Mouse (Mus musculus): Measurements from ENCODE around the gene Tfeb. TPM values are rescaled to one million over a fixed set of nuclear protein-coding genes. Genes with fewer than 3 reads are reported as not detected.

Gene Tfeb
- polyA plus RNA-seq, 1 experiment from 2014 or later: 9.6 TPM

- Histone ChIP-seq H3K27ac (ENCODE audit: low read depth, low read length) (no peak overlapping the region), H3K9me3 (ENCODE audit: control insufficient read depth, low read length) (no peaks in the 10 kb centered on the region; the same call in 1 of the 2 replicates), H3K4me3 (ENCODE audit: low read depth, low read length) (no peak overlapping the region), H3K27me3 (replicated peaks; ENCODE audit: control insufficient read depth, insufficient read depth, low read length) (no peaks in the 10 kb centered on the region), H3K36me3 (ENCODE audit: control insufficient read depth, insufficient read depth, low read length) (no peaks in the 10 kb centered on the region), H3K4me2 (no peak overlapping the region), H3K9ac (ENCODE audit: low read depth, low read length) (no peak overlapping the region), H3K4me1 (replicated peaks; ENCODE audit: control insufficient read depth, insufficient read depth, low read length) (peaks cover 28% of the 10 kb centered on the region)
- 52% methylated on average over 6 of the region's 6 CpGs for WGBS
- ATAC-seq (replicated peaks; ENCODE audit: low FRiP score) (no peak), DNase-seq (ENCODE audit: low spot score) (no peak)
These were observed 19.5 kb downstream of the Tfeb start for GRCm38 (mm10) chr17:47756366-47756765.

- peaks cover 30% of the 10 kb centered on the region for H3K4me1 ChIP-seq (replicated peaks; ENCODE audit: control insufficient read depth, insufficient read depth, low read length)
- no peaks in the 10 kb centered on the region for H3K27me3 ChIP-seq (replicated peaks; ENCODE audit: control insufficient read depth, insufficient read depth, low read length)
- DNase-seq (ENCODE audit: low spot score) (no peak), ATAC-seq (replicated peaks; ENCODE audit: low FRiP score) (no peak)
- no peak overlapping the region for H3K9ac ChIP-seq (ENCODE audit: low read depth, low read length)
- no peak overlapping the region for H3K4me3 ChIP-seq (ENCODE audit: low read depth, low read length)
- no peak overlapping the region for H3K27ac ChIP-seq (ENCODE audit: low read depth, low read length)
- no peaks in the 10 kb centered on the region for H3K9me3 ChIP-seq (ENCODE audit: control insufficient read depth, low read length)
- no peak overlapping the region for H3K4me2 ChIP-seq
- WGBS: 79% methylated on average over 7 of the region's 7 CpGs
- H3K36me3 ChIP-seq (ENCODE audit: control insufficient read depth, insufficient read depth, low read length): no peaks in the 10 kb centered on the region
These were observed 20.3 kb downstream of the Tfeb start for GRCm38 (mm10) chr17:47757056-47757610.

DNA sequence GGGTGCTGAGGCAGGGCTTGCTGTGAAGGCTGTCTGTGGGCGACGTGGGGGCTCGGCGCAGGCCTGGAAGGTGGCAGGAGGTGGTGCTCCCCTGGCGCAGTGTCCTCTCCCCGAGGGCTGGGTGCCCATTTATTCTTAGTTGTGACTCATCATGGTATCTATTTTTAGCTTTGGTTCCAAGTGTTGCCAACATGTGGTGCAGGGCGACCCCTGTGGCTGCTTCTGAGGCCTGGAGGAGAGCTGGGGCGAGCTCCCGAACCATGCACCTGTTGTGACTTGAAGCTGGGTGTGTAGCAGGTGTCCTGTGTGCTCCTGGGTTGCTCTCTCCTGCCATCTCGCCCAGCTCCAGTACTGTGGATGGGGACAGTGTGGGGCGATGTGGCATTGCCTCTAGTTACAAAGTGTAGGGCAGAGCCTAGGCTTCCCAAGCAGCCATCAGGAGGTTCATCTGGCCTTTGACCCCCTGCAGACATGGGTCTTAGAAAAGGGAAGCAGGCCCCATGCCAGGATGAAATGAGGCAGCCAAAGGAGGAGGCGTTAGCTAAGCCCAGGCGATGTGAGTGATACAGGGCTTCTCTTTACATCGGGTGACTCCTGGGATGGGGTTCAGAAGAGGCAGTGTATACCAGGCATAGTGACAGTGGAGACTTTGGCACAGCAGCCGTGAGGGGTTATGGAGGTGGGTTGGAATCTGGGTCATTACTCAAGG lies 23.0 kb downstream of the Tfeb start:
- no peak for ATAC-seq (replicated peaks; ENCODE audit: low FRiP score)
- no peak for DNase-seq (ENCODE audit: low spot score)
- H3K9me3 ChIP-seq (ENCODE audit: control insufficient read depth, low read length): no peaks in the 10 kb centered on the region
- H3K36me3 ChIP-seq (ENCODE audit: control insufficient read depth, insufficient read depth, low read length): no peaks in the 10 kb centered on the region
- H3K4me3 ChIP-seq (ENCODE audit: low read depth, low read length): no peak overlapping the region
- H3K27ac ChIP-seq (ENCODE audit: low read depth, low read length): no peak overlapping the region
- H3K4me2 ChIP-seq: no peak overlapping the region
- WGBS: 71% methylated on average over 15 of the region's 15 CpGs
- no peak overlapping the region for H3K9ac ChIP-seq (ENCODE audit: low read depth, low read length)
- peaks cover 14% of the 10 kb centered on the region for H3K4me1 ChIP-seq (replicated peaks; ENCODE audit: control insufficient read depth, insufficient read depth, low read length)
- H3K27me3 ChIP-seq (replicated peaks; ENCODE audit: control insufficient read depth, insufficient read depth, low read length): no peaks in the 10 kb centered on the region

- Histone ChIP-seq H3K4me1 (replicated peaks; ENCODE audit: control insufficient read depth, insufficient read depth, low read length) (peaks cover 15% of the 10 kb centered on the region), H3K27ac (ENCODE audit: low read depth, low read length) (no peak overlapping the region)
These were observed 25.2 kb downstream of the Tfeb start for GRCm38 (mm10) chr17:47762028-47762427.

DNA sequence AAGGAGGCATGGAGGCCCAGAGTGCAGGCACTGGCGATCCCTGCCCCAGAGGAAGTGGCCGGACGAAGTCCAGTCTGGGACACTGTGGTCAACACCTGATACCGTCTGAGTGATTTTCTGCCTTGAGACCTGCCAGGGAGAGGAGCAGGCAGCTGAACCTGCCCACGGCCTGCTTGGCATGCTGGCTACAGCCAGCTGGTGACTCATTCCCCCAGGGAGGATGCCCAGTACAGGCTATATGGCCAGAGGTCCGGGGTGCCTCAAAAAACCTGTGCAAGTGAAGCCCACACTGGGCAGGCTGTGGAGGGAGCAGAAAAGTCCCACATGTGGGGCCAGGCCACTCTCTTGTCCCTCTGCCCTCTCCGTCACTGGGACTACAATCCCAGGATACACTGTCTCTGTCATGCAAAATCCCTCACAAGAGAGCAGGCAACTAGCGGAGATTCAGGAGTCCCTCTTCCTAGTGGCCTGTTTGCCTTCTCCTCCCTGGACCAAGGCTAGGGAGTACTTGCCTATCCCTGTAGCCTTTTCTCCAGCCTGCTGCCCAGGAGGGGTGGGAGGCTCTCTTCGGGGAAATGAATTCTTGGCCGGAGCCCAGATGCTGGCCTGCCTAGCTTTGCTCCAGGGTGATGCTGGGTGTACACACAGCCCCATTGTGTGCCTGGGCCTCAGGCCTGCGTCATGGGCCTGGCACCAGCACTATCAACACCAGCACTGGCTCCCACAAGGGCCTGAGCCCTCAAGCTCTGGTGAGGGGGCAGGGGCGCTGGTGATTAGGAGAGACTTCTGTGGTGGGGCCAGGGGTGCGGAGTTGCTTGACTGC lies 25.9 kb downstream of the Tfeb start:
- DNase-seq (ENCODE audit: low spot score): no peak
- peaks cover 20% of the 10 kb centered on the region for H3K4me1 ChIP-seq (replicated peaks; ENCODE audit: control insufficient read depth, insufficient read depth, low read length)

More at GRCm38 (mm10) chr17:47762028-47762427, 25.2 kb downstream of the Tfeb start:
- no peak for ATAC-seq (replicated peaks; ENCODE audit: low FRiP score)
- Histone ChIP-seq H3K27me3 (replicated peaks; ENCODE audit: control insufficient read depth, insufficient read depth, low read length) (no peaks in the 10 kb centered on the region), H3K4me3 (ENCODE audit: low read depth, low read length) (no peak overlapping the region), H3K4me2 (no peak overlapping the region), H3K36me3 (ENCODE audit: control insufficient read depth, insufficient read depth, low read length) (no peaks in the 10 kb centered on the region), H3K9me3 (ENCODE audit: control insufficient read depth, low read length) (no peaks in the 10 kb centered on the region), H3K9ac (ENCODE audit: low read depth, low read length) (no peak overlapping the region)
- WGBS: 72% methylated on average over 7 of the region's 7 CpGs
- no peak for DNase-seq (ENCODE audit: low spot score)

DNA sequence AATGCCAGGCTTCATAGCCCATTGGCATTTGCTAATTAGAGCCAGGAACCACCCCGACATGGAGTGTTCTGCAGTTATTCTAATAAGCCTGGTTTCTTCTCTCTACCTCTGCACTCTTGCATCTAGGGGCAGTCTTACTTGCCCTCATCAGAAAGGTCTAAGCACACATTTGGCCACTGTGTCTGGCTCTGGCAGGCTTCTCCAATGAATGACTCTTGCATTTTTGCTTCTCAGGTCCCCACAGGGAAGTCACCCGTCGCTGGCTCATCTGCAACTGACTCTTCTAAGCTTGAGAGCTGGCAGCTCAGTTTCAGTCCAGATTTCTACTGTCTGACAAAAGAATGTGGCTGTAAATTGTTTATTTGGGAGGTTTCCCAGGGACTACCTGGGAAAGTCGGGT lies 29.2 kb downstream of the Tfeb start:
- Histone ChIP-seq H3K27me3 (replicated peaks; ENCODE audit: control insufficient read depth, insufficient read depth, low read length) (0 out of 2 replicates have a peak, but pooled peaks cover 3% of the 10 kb centered on the region), H3K4me1 (replicated peaks; ENCODE audit: control insufficient read depth, insufficient read depth, low read length) (peaks cover 32% of the 10 kb centered on the region), H3K36me3 (ENCODE audit: control insufficient read depth, insufficient read depth, low read length) (no peaks in the 10 kb centered on the region), H3K27ac (ENCODE audit: low read depth, low read length) (no peak overlapping the region), H3K9ac (ENCODE audit: low read depth, low read length) (no peak overlapping the region), H3K9me3 (ENCODE audit: control insufficient read depth, low read length) (no peaks in the 10 kb centered on the region), H3K4me3 (ENCODE audit: low read depth, low read length) (no peak overlapping the region), H3K4me2 (no peak overlapping the region)
- WGBS: 70% methylated on average over 4 of the region's 4 CpGs
- no peak for DNase-seq (ENCODE audit: low spot score)
- no peak for ATAC-seq (replicated peaks; ENCODE audit: low FRiP score)

More for the DNA sequence above, 25.9 kb downstream of the Tfeb start:
- H3K9me3 ChIP-seq (ENCODE audit: control insufficient read depth, low read length): no peaks in the 10 kb centered on the region
- H3K27ac ChIP-seq (ENCODE audit: low read depth, low read length): no peak overlapping the region
- H3K4me2 ChIP-seq: no peak overlapping the region
- WGBS: 72% methylated on average over 13 of the region's 13 CpGs
- H3K9ac ChIP-seq (ENCODE audit: low read depth, low read length): 0 out of 2 replicates have a peak overlapping the region, but pooled peaks have one; percentile 1
- H3K4me3 ChIP-seq (ENCODE audit: low read depth, low read length): no peak overlapping the region
- no peak for ATAC-seq (replicated peaks; ENCODE audit: low FRiP score)
- H3K27me3 ChIP-seq (replicated peaks; ENCODE audit: control insufficient read depth, insufficient read depth, low read length): no peaks in the 10 kb centered on the region
- no peaks in the 10 kb centered on the region for H3K36me3 ChIP-seq (ENCODE audit: control insufficient read depth, insufficient read depth, low read length)

GRCm38 (mm10) chr17:47766407-47767043 lies 29.7 kb downstream of the Tfeb start:
- Histone ChIP-seq H3K4me1 (replicated peaks; ENCODE audit: control insufficient read depth, insufficient read depth, low read length) (peaks cover 32% of the 10 kb centered on the region), H3K36me3 (ENCODE audit: control insufficient read depth, insufficient read depth, low read length) (no peaks in the 10 kb centered on the region), H3K27ac (ENCODE audit: low read depth, low read length) (no peak overlapping the region), H3K9ac (ENCODE audit: low read depth, low read length) (no peak overlapping the region), H3K27me3 (replicated peaks; ENCODE audit: control insufficient read depth, insufficient read depth, low read length) (0 out of 2 replicates have a peak, but pooled peaks cover 3% of the 10 kb centered on the region), H3K9me3 (ENCODE audit: control insufficient read depth, low read length) (no peaks in the 10 kb centered on the region), H3K4me3 (ENCODE audit: low read depth, low read length) (no peak overlapping the region), H3K4me2 (no peak overlapping the region)
- no peak for ATAC-seq (replicated peaks; ENCODE audit: low FRiP score)
- DNase-seq (ENCODE audit: low spot score): no peak
- 80% methylated on average over 6 of the region's 6 CpGs for WGBS

GRCm38 (mm10) chr17:47767081-47767455 lies 30.2 kb downstream of the Tfeb start:
- Histone ChIP-seq H3K4me2 (no peak overlapping the region), H3K4me3 (ENCODE audit: low read depth, low read length) (no peak overlapping the region), H3K27me3 (replicated peaks; ENCODE audit: control insufficient read depth, insufficient read depth, low read length) (0 out of 2 replicates have a peak, but pooled peaks cover 3% of the 10 kb centered on the region), H3K9me3 (ENCODE audit: control insufficient read depth, low read length) (no peaks in the 10 kb centered on the region), H3K4me1 (replicated peaks; ENCODE audit: control insufficient read depth, insufficient read depth, low read length) (peaks cover 32% of the 10 kb centered on the region), H3K27ac (ENCODE audit: low read depth, low read length) (no peak overlapping the region), H3K9ac (ENCODE audit: low read depth, low read length) (no peak overlapping the region), H3K36me3 (ENCODE audit: control insufficient read depth, insufficient read depth, low read length) (no peaks in the 10 kb centered on the region)
- DNase-seq (ENCODE audit: low spot score) (no peak), ATAC-seq (replicated peaks; ENCODE audit: low FRiP score) (no peak)
- WGBS: 54% methylated on average over 2 of the region's 2 CpGs

All from liver, embryonic 11.5 days (tissue).